Mouse (Mus musculus): Measurements from ENCODE around the gene Prickle4. TPM values are rescaled to one million over a fixed set of nuclear protein-coding genes. Genes with fewer than 3 reads are reported as not detected.

Prickle4 gene
- polyA plus RNA-seq, 1 experiment from 2014 or later: 0.42 TPM

DNA sequence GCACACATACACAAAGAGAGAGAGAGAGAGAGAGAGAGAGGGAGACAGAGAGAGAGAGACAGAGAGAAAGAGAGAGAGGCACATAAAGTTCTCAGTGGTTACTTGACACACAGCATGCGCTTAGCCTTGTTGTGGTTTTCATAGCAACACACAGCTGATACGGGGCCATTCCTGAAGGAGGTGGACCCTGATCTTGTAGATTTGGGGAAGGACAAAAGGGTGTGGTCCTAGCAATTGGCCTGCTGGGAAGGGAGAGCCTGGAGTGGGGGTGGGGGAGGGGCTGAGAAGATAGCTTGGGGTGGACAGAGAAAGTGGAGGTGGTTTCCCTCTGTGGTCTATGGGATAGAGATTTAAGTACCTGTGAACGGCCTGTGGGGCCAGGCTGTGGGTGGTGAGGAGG, 15.5 kb upstream of the Prickle4 start:
- no peaks in the 10 kb centered on the region for H3K4me1 ChIP-seq (ENCODE audit: control insufficient read depth, insufficient read depth, low read length)
- no peaks in the 10 kb centered on the region for H3K36me3 ChIP-seq (ENCODE audit: control insufficient read depth, insufficient read depth, low read length)
- no peak overlapping the region for H3K27ac ChIP-seq (ENCODE audit: low read depth, low read length)
- 75% methylated on average over 3 of the region's 3 CpGs for whole genome bisulfite sequencing
- H3K4me3 ChIP-seq (ENCODE audit: low read depth, low read length): no peak overlapping the region
- H3K27me3 ChIP-seq (replicated peaks; ENCODE audit: control insufficient read depth, insufficient read depth, low read length): no peaks in the 10 kb centered on the region
- no peak for ATAC-seq
- DNase-seq (ENCODE audit: low spot score): no peak
- H3K4me2 ChIP-seq (ENCODE audit: low read length): no peak overlapping the region
- H3K9me3 ChIP-seq (replicated peaks; ENCODE audit: control insufficient read depth, low read length): no peaks in the 10 kb centered on the region
- H3K9ac ChIP-seq (ENCODE audit: low read length): no peak overlapping the region

DNA sequence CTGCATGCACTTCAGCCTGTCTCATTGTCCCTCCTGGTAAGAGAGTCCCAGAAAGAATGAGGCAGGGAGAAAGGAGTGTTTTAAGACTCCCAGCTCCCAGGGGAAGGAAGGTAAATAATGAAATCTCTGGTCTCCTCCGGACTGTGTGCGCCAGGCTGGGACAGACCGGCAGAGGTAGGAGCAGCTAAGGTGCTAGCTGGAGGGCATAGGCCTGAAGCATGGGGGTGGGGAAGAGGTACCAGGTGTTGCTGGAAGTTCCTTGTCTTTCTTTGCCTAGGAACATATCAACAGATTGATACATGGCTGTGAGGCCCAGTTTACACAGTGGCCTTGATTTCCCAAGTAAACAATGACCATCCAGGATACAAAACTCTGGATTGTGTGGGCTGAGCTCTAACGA, 14.4 kb upstream of the Prickle4 start:
- Histone ChIP-seq H3K27ac (ENCODE audit: low read depth, low read length) (no peak overlapping the region), H3K4me3 (ENCODE audit: low read depth, low read length) (no peak overlapping the region), H3K9me3 (replicated peaks; ENCODE audit: control insufficient read depth, low read length) (no peaks in the 10 kb centered on the region), H3K4me2 (ENCODE audit: low read length) (no peak overlapping the region), H3K4me1 (ENCODE audit: control insufficient read depth, insufficient read depth, low read length) (no peaks in the 10 kb centered on the region), H3K9ac (ENCODE audit: low read length) (no peak overlapping the region), H3K27me3 (replicated peaks; ENCODE audit: control insufficient read depth, insufficient read depth, low read length) (no peaks in the 10 kb centered on the region), H3K36me3 (ENCODE audit: control insufficient read depth, insufficient read depth, low read length) (no peaks in the 10 kb centered on the region)
- 72% methylated on average over 4 of the region's 4 CpGs for WGBS
- ATAC-seq (no peak), DNase-seq (ENCODE audit: low spot score) (no peak)

DNA sequence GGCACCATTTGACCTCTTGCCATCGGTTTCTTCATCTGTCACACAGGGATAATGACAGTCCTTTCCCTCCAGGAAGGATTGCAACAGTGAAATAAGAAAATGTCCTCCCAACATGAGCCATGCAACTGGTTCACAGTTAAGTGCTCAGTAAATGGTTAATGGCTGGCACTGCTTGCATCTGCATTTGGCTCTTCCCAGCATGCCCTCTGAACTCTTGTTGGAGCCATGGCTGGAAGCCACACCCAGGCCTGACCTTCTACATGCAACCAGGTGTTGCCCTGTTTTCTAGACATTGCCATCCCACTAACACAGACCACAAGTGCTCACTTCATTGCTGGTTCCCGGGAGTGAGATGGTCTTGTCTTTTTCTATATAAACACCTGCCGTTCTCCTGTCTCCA, 13.4 kb upstream of the Prickle4 start:
- Histone ChIP-seq H3K9ac (ENCODE audit: low read length) (no peak overlapping the region), H3K27me3 (replicated peaks; ENCODE audit: control insufficient read depth, insufficient read depth, low read length) (no peaks in the 10 kb centered on the region), H3K27ac (ENCODE audit: low read depth, low read length) (no peak overlapping the region), H3K4me2 (ENCODE audit: low read length) (no peak overlapping the region), H3K9me3 (replicated peaks; ENCODE audit: control insufficient read depth, low read length) (no peaks in the 10 kb centered on the region), H3K36me3 (ENCODE audit: control insufficient read depth, insufficient read depth, low read length) (peaks cover 5% of the 10 kb centered on the region), H3K4me1 (ENCODE audit: control insufficient read depth, insufficient read depth, low read length) (no peaks in the 10 kb centered on the region), H3K4me3 (ENCODE audit: low read depth, low read length) (no peak overlapping the region)
- DNase-seq (ENCODE audit: low spot score): no peak
- ATAC-seq: no peak
- 82% methylated on average over 3 of the region's 3 CpGs for WGBS

DNA sequence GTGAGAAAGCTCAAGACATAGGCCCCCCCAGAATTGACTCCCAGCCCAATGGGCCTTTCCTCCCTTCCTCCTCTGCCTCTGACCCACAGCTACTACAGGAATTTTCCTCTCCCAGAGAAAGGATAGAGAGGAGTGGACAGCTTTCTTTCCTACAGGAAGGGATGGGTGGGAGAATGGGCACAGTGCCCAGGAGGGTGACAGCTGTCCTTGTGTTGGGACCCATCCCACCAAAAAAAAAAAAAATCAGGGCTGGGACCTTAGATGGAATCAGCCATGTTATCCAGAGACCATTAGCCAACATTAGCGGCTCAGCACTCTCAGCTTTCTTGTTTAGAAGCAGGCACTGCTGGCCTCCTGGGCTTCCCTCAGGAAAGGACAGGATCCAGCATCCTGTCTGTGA, 11.7 kb upstream of the Prickle4 start:
- Histone ChIP-seq H3K4me3 (ENCODE audit: low read depth, low read length) (no peak overlapping the region), H3K4me1 (ENCODE audit: control insufficient read depth, insufficient read depth, low read length) (no peaks in the 10 kb centered on the region), H3K9ac (ENCODE audit: low read length) (no peak overlapping the region), H3K27ac (ENCODE audit: low read depth, low read length) (no peak overlapping the region), H3K9me3 (replicated peaks; ENCODE audit: control insufficient read depth, low read length) (no peaks in the 10 kb centered on the region), H3K27me3 (replicated peaks; ENCODE audit: control insufficient read depth, insufficient read depth, low read length) (no peaks in the 10 kb centered on the region), H3K36me3 (ENCODE audit: control insufficient read depth, insufficient read depth, low read length) (peaks cover 17% of the 10 kb centered on the region), H3K4me2 (ENCODE audit: low read length) (no peak overlapping the region)
- ATAC-seq (no peak), DNase-seq (ENCODE audit: low spot score) (no peak)
- WGBS: 60% methylated on average over 1 of the region's 1 CpGs

DNA sequence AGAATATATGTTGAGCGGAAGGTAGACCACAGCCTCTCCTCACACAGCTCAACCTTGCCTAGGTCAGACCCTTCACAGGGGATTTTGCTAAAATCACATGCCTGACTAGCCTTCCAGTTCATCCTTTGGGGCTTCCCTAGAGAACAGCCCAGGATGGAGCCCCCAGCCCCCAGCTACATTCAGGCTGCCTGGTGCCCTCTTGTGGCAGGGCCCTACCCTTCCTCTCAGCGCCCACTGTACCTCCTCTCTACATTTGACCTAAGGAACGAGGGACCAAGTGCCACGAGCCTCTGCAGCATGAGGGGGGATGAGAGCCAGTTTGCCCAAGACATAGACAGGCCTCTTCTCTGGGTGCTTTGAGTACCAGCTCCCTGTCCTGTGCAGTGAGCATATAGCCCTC, 10.2 kb upstream of the Prickle4 start:
- no peak overlapping the region for H3K4me3 ChIP-seq (ENCODE audit: low read depth, low read length)
- ATAC-seq: no peak
- WGBS: 69% methylated on average over 4 of the region's 4 CpGs
- H3K27me3 ChIP-seq (replicated peaks; ENCODE audit: control insufficient read depth, insufficient read depth, low read length): no peaks in the 10 kb centered on the region
- no peaks in the 10 kb centered on the region for H3K4me1 ChIP-seq (ENCODE audit: control insufficient read depth, insufficient read depth, low read length)
- no peak overlapping the region for H3K27ac ChIP-seq (ENCODE audit: low read depth, low read length)
- H3K36me3 ChIP-seq (ENCODE audit: control insufficient read depth, insufficient read depth, low read length): peaks cover 17% of the 10 kb centered on the region
- H3K4me2 ChIP-seq (ENCODE audit: low read length): no peak overlapping the region
- no peak for DNase-seq (ENCODE audit: low spot score)
- no peaks in the 10 kb centered on the region for H3K9me3 ChIP-seq (replicated peaks; ENCODE audit: control insufficient read depth, low read length)
- no peak overlapping the region for H3K9ac ChIP-seq (ENCODE audit: low read length)

DNA sequence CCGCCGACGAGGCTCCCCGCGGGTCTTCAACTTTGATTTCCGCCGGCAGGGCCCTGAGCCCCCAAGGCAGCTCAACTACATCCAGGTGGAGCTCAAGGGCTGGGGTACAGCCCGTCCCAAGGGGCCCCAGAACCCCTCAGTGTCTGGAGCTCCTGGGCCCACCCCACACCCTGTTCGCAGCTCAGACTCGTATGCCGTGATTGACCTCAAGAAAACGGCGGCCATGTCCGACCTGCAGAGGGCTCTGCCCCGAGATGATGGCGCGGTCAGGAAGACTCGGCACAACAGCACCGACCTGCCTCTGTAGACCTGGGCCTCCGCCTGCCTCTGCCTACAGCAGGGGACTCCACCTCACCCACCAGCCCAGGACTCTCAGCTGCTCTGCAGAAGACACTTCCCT, 9.0 kb upstream of the Prickle4 start:
- Histone ChIP-seq H3K4me2 (ENCODE audit: low read length) (no peak overlapping the region), H3K4me3 (ENCODE audit: low read depth, low read length) (no peak overlapping the region), H3K27ac (ENCODE audit: low read depth, low read length) (no peak overlapping the region), H3K4me1 (ENCODE audit: control insufficient read depth, insufficient read depth, low read length) (no peaks in the 10 kb centered on the region), H3K27me3 (replicated peaks; ENCODE audit: control insufficient read depth, insufficient read depth, low read length) (no peaks in the 10 kb centered on the region), H3K9ac (ENCODE audit: low read length) (no peak overlapping the region), H3K9me3 (replicated peaks; ENCODE audit: control insufficient read depth, low read length) (no peaks in the 10 kb centered on the region), H3K36me3 (ENCODE audit: control insufficient read depth, insufficient read depth, low read length) (peaks cover 17% of the 10 kb centered on the region)
- 32% methylated on average over 20 of the region's 20 CpGs for whole genome bisulfite sequencing
- ATAC-seq (no peak), DNase-seq (ENCODE audit: low spot score) (no peak)

DNA sequence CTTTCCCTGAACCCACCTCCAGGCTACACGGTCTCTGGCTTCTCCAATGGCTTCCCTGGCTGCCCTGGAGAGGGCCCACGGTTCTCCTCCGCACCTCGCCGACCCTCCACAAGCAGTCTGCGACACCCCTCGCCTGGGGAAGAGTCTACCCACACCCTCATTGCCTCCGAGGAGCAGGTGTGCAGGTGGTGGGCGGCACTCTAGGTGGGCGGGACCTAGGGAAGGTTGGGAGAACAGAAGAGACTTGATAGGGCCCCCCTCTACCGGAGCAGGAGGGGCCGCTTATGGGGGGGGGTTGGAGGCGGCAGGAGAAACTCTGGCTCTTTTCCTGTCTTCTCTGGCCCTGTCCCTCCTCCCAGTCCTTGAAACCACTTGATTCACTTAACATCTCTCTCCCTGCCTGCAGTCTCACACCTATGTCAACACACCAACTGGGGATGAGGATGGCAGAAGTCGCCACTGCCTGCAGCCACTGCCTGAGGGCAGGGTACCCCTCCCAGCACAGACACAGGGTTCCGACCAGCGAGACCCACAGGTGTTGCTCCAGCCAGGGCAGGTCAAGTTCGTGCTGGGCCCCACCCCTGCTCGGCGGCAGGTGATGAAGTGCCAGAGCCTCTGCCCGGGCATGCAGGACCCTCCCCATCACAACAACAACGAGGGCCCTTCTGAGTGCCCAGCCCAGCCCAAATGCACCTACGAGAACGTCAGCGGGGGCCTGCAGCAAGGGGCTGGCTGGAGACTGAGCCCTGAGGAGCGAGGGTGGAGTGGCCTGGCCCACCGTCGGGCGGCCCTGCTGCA, 8.2 kb upstream of the Prickle4 start:
- Histone ChIP-seq H3K27me3 (replicated peaks; ENCODE audit: control insufficient read depth, insufficient read depth, low read length) (no peaks in the 10 kb centered on the region), H3K4me3 (ENCODE audit: low read depth, low read length) (no peak overlapping the region), H3K27ac (ENCODE audit: low read depth, low read length) (no peak overlapping the region), H3K4me2 (ENCODE audit: low read length) (no peak overlapping the region), H3K9ac (ENCODE audit: low read length) (no peak overlapping the region), H3K36me3 (ENCODE audit: control insufficient read depth, insufficient read depth, low read length) (peaks cover 17% of the 10 kb centered on the region), H3K9me3 (replicated peaks; ENCODE audit: control insufficient read depth, low read length) (no peaks in the 10 kb centered on the region), H3K4me1 (ENCODE audit: control insufficient read depth, insufficient read depth, low read length) (no peaks in the 10 kb centered on the region)
- no peak for ATAC-seq
- DNase-seq (ENCODE audit: low spot score): no peak
- 53% methylated on average over 24 of the region's 28 CpGs for WGBS

DNA sequence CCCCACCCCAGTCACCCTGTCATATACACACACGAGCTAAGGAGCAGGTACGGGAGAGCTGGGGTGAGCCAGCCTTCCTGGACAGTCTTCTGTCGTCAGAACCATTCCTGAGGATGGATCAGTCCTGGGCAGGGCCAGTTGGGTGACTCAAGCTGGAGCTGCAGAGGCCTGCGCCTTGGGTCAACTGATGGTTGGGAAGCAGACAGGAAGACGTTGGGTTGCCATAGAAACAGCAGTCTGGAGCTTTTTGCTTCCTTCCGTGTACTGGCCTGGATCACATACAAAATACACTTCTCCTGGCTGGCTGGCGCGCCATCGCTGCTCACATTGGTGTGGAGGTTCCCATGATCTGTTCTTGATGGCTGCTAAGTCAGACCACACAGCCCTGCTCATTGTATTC, 7.3 kb upstream of the Prickle4 start:
- DNase-seq (ENCODE audit: low spot score): no peak
- peaks cover 17% of the 10 kb centered on the region for H3K36me3 ChIP-seq (ENCODE audit: control insufficient read depth, insufficient read depth, low read length)
- H3K4me3 ChIP-seq (ENCODE audit: low read depth, low read length): no peak overlapping the region
- ATAC-seq: no peak
- WGBS: 85% methylated on average over 9 of the region's 9 CpGs
- no peak overlapping the region for H3K27ac ChIP-seq (ENCODE audit: low read depth, low read length)
- no peak overlapping the region for H3K4me2 ChIP-seq (ENCODE audit: low read length)
- H3K27me3 ChIP-seq (replicated peaks; ENCODE audit: control insufficient read depth, insufficient read depth, low read length): no peaks in the 10 kb centered on the region
- H3K9ac ChIP-seq (ENCODE audit: low read length): no peak overlapping the region
- H3K4me1 ChIP-seq (ENCODE audit: control insufficient read depth, insufficient read depth, low read length): no peaks in the 10 kb centered on the region
- no peaks in the 10 kb centered on the region for H3K9me3 ChIP-seq (replicated peaks; ENCODE audit: control insufficient read depth, low read length)

DNA sequence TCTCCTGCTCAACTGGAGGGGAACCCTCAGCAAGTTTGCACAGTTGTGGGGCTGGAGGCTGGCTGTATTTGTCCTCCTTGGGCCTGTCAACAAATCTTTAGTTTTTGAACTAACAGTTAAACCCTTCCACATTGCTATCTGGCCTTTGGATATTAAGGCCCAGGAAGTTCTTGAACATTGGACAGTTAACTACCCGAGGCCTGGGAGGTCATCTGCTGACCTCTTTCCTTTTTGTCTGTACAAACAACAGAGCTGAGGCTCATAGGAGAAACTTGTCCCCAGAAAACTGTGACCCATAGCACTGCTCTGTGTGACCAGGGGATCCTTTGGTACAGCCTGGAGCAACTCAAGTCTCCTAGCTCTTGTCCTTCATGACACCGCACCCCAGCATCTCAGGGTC, 4.5 kb upstream of the Prickle4 start:
- H3K27ac ChIP-seq (ENCODE audit: low read depth, low read length): no peak overlapping the region
- peaks cover 17% of the 10 kb centered on the region for H3K36me3 ChIP-seq (ENCODE audit: control insufficient read depth, insufficient read depth, low read length)
- H3K4me1 ChIP-seq (ENCODE audit: control insufficient read depth, insufficient read depth, low read length): peaks cover 3% of the 10 kb centered on the region; the same call in 1 of the 2 replicates
- H3K4me3 ChIP-seq (ENCODE audit: low read depth, low read length): no peak overlapping the region
- no peaks in the 10 kb centered on the region for H3K27me3 ChIP-seq (replicated peaks; ENCODE audit: control insufficient read depth, insufficient read depth, low read length)
- no peak for ATAC-seq
- WGBS: 82% methylated on average over 2 of the region's 2 CpGs
- no peaks in the 10 kb centered on the region for H3K9me3 ChIP-seq (replicated peaks; ENCODE audit: control insufficient read depth, low read length)
- H3K9ac ChIP-seq (ENCODE audit: low read length): no peak overlapping the region
- no peak overlapping the region for H3K4me2 ChIP-seq (ENCODE audit: low read length)
- DNase-seq (ENCODE audit: low spot score): no peak

Data from forebrain, embryonic 14.5 days (tissue).